Mouse (Mus musculus) hindbrain, embryonic 13.5 days (tissue): ENCODE data around the gene Mlycd. TPM values are rescaled to one million over a fixed set of nuclear protein-coding genes. Genes with fewer than 3 reads are reported as not detected.

Experiments
- ATAC-seq: fragments of 200-750 bp; cut with Nextera tagmentation; 2 replicates; pipeline ENCODE4 v1.8.0; 2017; ENCODE audit warnings: moderate TSS enrichment; ENCODE audit not compliant: low FRiP score
- H3K27ac ChIP-seq: fragments of 300-500 bp; sonication (generic); 2 replicates; pipeline ENCODE4 v1.5.1; 2015; ENCODE audit warnings: inconsistent platforms, mild to moderate bottlenecking, moderate library complexity
- H3K27me3 ChIP-seq: fragments of 300-500 bp; sonication (generic); 2 replicates; pipeline ENCODE4 v1.6.1; 2015; ENCODE audit warnings: mild to moderate bottlenecking, inconsistent platforms
- H3K36me3 ChIP-seq: fragments of 300-500 bp; sonication (generic); 2 replicates; pipeline ENCODE4 v1.6.1; 2015; ENCODE audit warnings: mild to moderate bottlenecking, inconsistent platforms
- H3K4me1 ChIP-seq: fragments of 300-500 bp; sonication (generic); replicated peaks from 2 replicates; pipeline ENCODE4 v1.6.1; 2015; ENCODE audit warnings: inconsistent platforms
- H3K4me2 ChIP-seq: fragments of 300-500 bp; sonication (generic); 2 replicates; pipeline ENCODE4 v1.6.1; 2015; ENCODE audit warnings: inconsistent platforms, mild to moderate bottlenecking, moderate library complexity
- H3K4me3 ChIP-seq: fragments of 300-500 bp; sonication (generic); 2 replicates; pipeline ENCODE4 v1.5.1; 2015; ENCODE audit warnings: mild to moderate bottlenecking, inconsistent platforms
- H3K9ac ChIP-seq: fragments of 300-500 bp; sonication (generic); 2 replicates; pipeline ENCODE4 v1.6.1; 2015; ENCODE audit warnings: mild to moderate bottlenecking, inconsistent platforms
- H3K9me3 ChIP-seq: fragments of 300-500 bp; sonication (generic); 2 replicates; pipeline ENCODE4 v1.6.1; 2016; ENCODE audit warnings: inconsistent platforms
- WGBS: fragments of 180-500 bp; shearing (Covaris S2); methylation state at CpG from one replicate; pipeline ENCODE4 v1.1.7; 2015; 5-methylcytosine and 5-hydroxymethylcytosine counted together
- polyA plus RNA-seq: library from polyadenylated mRNA; unstranded; fragments of >200 nt; fragmentation: Nextera tagmentation; extraction: Ambion mirVana; gene quantifications from 2 replicates; pipeline ENCODE4 v1.2.1, GENCODE M21; 2015

Gene Mlycd
- polyA plus RNA-seq, 1 experiment from 2014 or later, result 14.8 TPM

- no peak overlapping the region for H3K27ac ChIP-seq
- H3K27me3 ChIP-seq, result peaks cover 6% of the 10 kb centered on the region; the same call in 1 of the 2 replicates
Observed at GRCm38 (mm10) chr8:119436933-119437332, 42.3 kb downstream of the Mlycd start.

GRCm38 (mm10) chr8:119437506-119437905 is 42.8 kb downstream of the Mlycd start:
- Histone ChIP-seq H3K9me3 (no peaks in the 10 kb centered on the region), H3K27me3 (peaks cover 12% of the 10 kb centered on the region; the same call in 1 of the 2 replicates), H3K4me1 (peaks cover 31% of the 10 kb centered on the region), H3K27ac (no peak overlapping the region), H3K4me3 (no peak overlapping the region), H3K36me3 (no peaks in the 10 kb centered on the region), H3K4me2 (no peak overlapping the region), H3K9ac (no peak overlapping the region)
- 75% methylated on average over 11 of the region's 11 CpGs for WGBS
- no peak for ATAC-seq

More at GRCm38 (mm10) chr8:119436933-119437332, 42.3 kb downstream of the Mlycd start:
- no peaks in the 10 kb centered on the region for H3K9me3 ChIP-seq
- no peak overlapping the region for H3K4me2 ChIP-seq
- no peak for ATAC-seq
- H3K4me1 ChIP-seq, result peaks cover 31% of the 10 kb centered on the region
- WGBS, result 18% methylated on average over 9 of the region's 9 CpGs
- H3K4me3 ChIP-seq, result no peak overlapping the region
- H3K9ac ChIP-seq, result no peak overlapping the region
- no peaks in the 10 kb centered on the region for H3K36me3 ChIP-seq

- Histone ChIP-seq H3K9ac (no peak overlapping the region), H3K27me3 (peaks cover 18% of the 10 kb centered on the region; the same call in 1 of the 2 replicates), H3K4me2 (no peak overlapping the region), H3K36me3 (no peaks in the 10 kb centered on the region), H3K27ac (no peak overlapping the region), H3K4me3 (no peak overlapping the region), H3K4me1 (peaks cover 31% of the 10 kb centered on the region), H3K9me3 (no peaks in the 10 kb centered on the region)
- WGBS, result 84% methylated on average over 6 of the region's 6 CpGs
- ATAC-seq, result no peak
Observed at GRCm38 (mm10) chr8:119438876-119439275, 44.2 kb downstream of the Mlycd start.

- WGBS, result 94% methylated on average over 2 of the region's 2 CpGs
- H3K9me3 ChIP-seq, result no peaks in the 10 kb centered on the region
- no peak overlapping the region for H3K4me2 ChIP-seq
- no peak overlapping the region for H3K4me3 ChIP-seq
- no peaks in the 10 kb centered on the region for H3K36me3 ChIP-seq
- no peak overlapping the region for H3K27ac ChIP-seq
- H3K9ac ChIP-seq, result no peak overlapping the region
- H3K4me1 ChIP-seq, result peaks cover 31% of the 10 kb centered on the region
- peaks cover 18% of the 10 kb centered on the region; the same call in 1 of the 2 replicates for H3K27me3 ChIP-seq
- ATAC-seq, result no peak
Observed at GRCm38 (mm10) chr8:119439424-119439823, 44.7 kb downstream of the Mlycd start.

GRCm38 (mm10) chr8:119439893-119440249 is 45.2 kb downstream of the Mlycd start:
- Histone ChIP-seq H3K4me2 (no peak overlapping the region), H3K4me3 (no peak overlapping the region), H3K9ac (peak overlapping the region; percentile 9; the same call in 1 of the 2 replicates), H3K4me1 (peaks cover 31% of the 10 kb centered on the region), H3K36me3 (no peaks in the 10 kb centered on the region), H3K27ac (peak overlapping the region; percentile 48; the same call in 1 of the 2 replicates), H3K9me3 (no peaks in the 10 kb centered on the region), H3K27me3 (peaks cover 22% of the 10 kb centered on the region)
- WGBS, result 43% methylated on average over 7 of the region's 7 CpGs
- peak; percentile 38 for ATAC-seq

- H3K27ac ChIP-seq, result peak overlapping the region; percentile 48; the same call in 1 of the 2 replicates
- no peaks in the 10 kb centered on the region for H3K36me3 ChIP-seq
- H3K4me1 ChIP-seq, result peaks cover 31% of the 10 kb centered on the region
- peaks cover 26% of the 10 kb centered on the region for H3K27me3 ChIP-seq
- ATAC-seq, result no peak
- peak overlapping the region; percentile 9; the same call in 1 of the 2 replicates for H3K9ac ChIP-seq
- H3K9me3 ChIP-seq, result no peaks in the 10 kb centered on the region
- H3K4me2 ChIP-seq, result peak overlapping the region; percentile 10; the same call in 1 of the 2 replicates
- 11% methylated on average over 16 of the region's 16 CpGs for WGBS
- no peak overlapping the region for H3K4me3 ChIP-seq
Observed at GRCm38 (mm10) chr8:119440250-119440951, 45.7 kb downstream of the Mlycd start.

GRCm38 (mm10) chr8:119440952-119441270 is 46.2 kb downstream of the Mlycd start:
- WGBS, result 79% methylated on average over 1 of the region's 1 CpGs
- Histone ChIP-seq H3K27ac (no peak overlapping the region), H3K9ac (no peak overlapping the region), H3K4me3 (no peak overlapping the region), H3K4me1 (peaks cover 31% of the 10 kb centered on the region), H3K4me2 (no peak overlapping the region), H3K36me3 (no peaks in the 10 kb centered on the region), H3K9me3 (no peaks in the 10 kb centered on the region), H3K27me3 (peaks cover 26% of the 10 kb centered on the region)
- no peak for ATAC-seq

- Histone ChIP-seq H3K4me2 (no peak overlapping the region), H3K9me3 (no peaks in the 10 kb centered on the region), H3K27ac (no peak overlapping the region), H3K27me3 (peaks cover 26% of the 10 kb centered on the region), H3K9ac (no peak overlapping the region), H3K4me3 (no peak overlapping the region), H3K4me1 (peaks cover 32% of the 10 kb centered on the region), H3K36me3 (no peaks in the 10 kb centered on the region)
- no peak for ATAC-seq
- WGBS, result 75% methylated on average over 5 of the region's 5 CpGs
Observed at GRCm38 (mm10) chr8:119442013-119442412, 47.3 kb downstream of the Mlycd start.

- Histone ChIP-seq H3K9me3 (no peaks in the 10 kb centered on the region), H3K9ac (no peak overlapping the region), H3K27ac (no peak overlapping the region), H3K27me3 (peaks cover 32% of the 10 kb centered on the region), H3K4me2 (no peak overlapping the region), H3K4me1 (peaks cover 36% of the 10 kb centered on the region), H3K4me3 (no peak overlapping the region), H3K36me3 (no peaks in the 10 kb centered on the region)
- 92% methylated on average over 8 of the region's 8 CpGs for WGBS
- ATAC-seq, result no peak
Observed at GRCm38 (mm10) chr8:119442970-119443369, 48.3 kb downstream of the Mlycd start.

GRCm38 (mm10) chr8:119446211-119446989 is 51.7 kb downstream of the Mlycd start, which contains the start of gene Necab2:
Necab2 (plus strand) TSS chr8:119446719.
- 4% methylated on average over 33 of the region's 52 CpGs for WGBS
- H3K9me3 ChIP-seq, result no peaks in the 10 kb centered on the region
- peaks cover 50% of the 10 kb centered on the region for H3K27me3 ChIP-seq
- H3K4me2 ChIP-seq, result peak within 1 kb of the TSS; percentile 77
- H3K4me1 ChIP-seq, result peaks cover 31% of the 10 kb centered on the region
- peak; percentile 53 for ATAC-seq
- peak within 1 kb of the TSS; percentile 82 for H3K9ac ChIP-seq
- H3K36me3 ChIP-seq, result no peaks in the 10 kb centered on the region
- peak within 1 kb of the TSS; percentile 69 for H3K4me3 ChIP-seq
- peak within 1 kb of the TSS; percentile 55; the same call in 1 of the 2 replicates for H3K27ac ChIP-seq

- Histone ChIP-seq H3K9ac (peak overlapping the region; percentile 82), H3K27ac (peak overlapping the region; percentile 55; the same call in 1 of the 2 replicates)
Observed at GRCm38 (mm10) chr8:119446990-119447780, 52.5 kb downstream of the Mlycd start.

GRCm38 (mm10) chr8:119447781-119448170 is 53.1 kb downstream of the Mlycd start:
- Histone ChIP-seq H3K4me1 (peaks cover 31% of the 10 kb centered on the region), H3K27ac (no peak overlapping the region), H3K4me3 (peak overlapping the region; percentile 69), H3K9ac (peak overlapping the region; percentile 82), H3K27me3 (peaks cover 36% of the 10 kb centered on the region), H3K9me3 (no peaks in the 10 kb centered on the region), H3K36me3 (no peaks in the 10 kb centered on the region), H3K4me2 (peak overlapping the region; percentile 77)
- 2% methylated on average over 17 of the region's 17 CpGs for WGBS
- ATAC-seq, result no peak

More at GRCm38 (mm10) chr8:119446990-119447780, 52.5 kb downstream of the Mlycd start:
- Histone ChIP-seq H3K4me1 (peaks cover 31% of the 10 kb centered on the region), H3K4me3 (peak overlapping the region; percentile 69), H3K36me3 (no peaks in the 10 kb centered on the region), H3K4me2 (peak overlapping the region; percentile 77), H3K27me3 (peaks cover 42% of the 10 kb centered on the region), H3K9me3 (no peaks in the 10 kb centered on the region)
- WGBS, result under 1% methylated on average over 59 of the region's 80 CpGs
- ATAC-seq, result peak; percentile 38
